Mouse (Mus musculus): ENCODE results near the gene Ttc41.

DNA sequence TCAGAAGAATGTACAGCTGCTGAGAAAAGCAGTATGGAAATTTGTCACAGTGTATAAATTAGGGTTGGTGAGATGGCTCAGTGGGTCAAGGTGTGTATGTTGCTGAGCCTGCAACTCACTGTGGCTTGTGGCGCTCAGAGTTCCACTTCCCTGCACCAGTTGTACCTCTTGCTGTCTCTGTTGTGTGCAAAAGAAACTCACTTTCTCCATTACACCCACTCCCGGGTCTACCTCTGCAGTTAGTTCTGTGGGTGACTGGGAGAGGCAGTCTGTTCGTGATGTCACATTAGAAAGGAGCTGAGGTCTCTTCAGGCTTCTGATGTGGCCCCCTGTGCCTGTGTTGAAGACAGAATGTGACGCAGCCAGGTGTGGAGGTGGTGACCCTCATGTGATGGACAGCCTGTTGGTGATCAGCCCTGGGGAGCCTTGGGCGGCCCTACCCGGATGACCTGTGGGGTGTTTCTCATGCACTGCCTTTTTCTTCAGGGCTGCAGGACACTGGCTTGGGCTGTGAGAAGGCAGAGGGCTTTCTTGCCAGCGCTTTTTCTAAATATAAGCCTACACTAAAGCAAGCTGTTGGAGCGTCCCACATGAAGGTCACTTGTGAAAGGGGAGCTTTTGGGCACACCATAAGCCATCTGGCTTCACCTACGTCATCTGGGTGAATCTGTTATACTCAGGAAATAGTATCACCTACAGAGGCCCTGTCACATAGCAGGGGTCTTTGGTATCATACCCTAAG, 89.4 kb downstream of the Ttc41 start:
- no peak for TF ChIP-seq POLR2A (IDR thresholded peaks at IDR 0.05; ENCODE audit: low read depth, low read length)
- TF ChIP-seq CTCF (IDR thresholded peaks at IDR 0.05; ENCODE audit: extremely low read depth, insufficient read length, insufficient replicate concordance, low read depth, low read length): no peak

Measured in small intestine, adult 2 months (tissue).